Mouse (Mus musculus) kidney, postnatal 0 days (tissue): ENCODE measurements around the gene Fbxl18. TPM values are rescaled to one million over a fixed set of nuclear protein-coding genes. Genes with fewer than 3 reads are reported as not detected.

Experiments used
- ATAC-seq: fragments of 200-750 bp; cut with Nextera tagmentation; replicated peaks from 2 replicates; pipeline ENCODE4 v1.8.0; 2017; ENCODE audit warnings: low read depth, moderate number of reproducible peaks, moderate TSS enrichment, moderate library complexity; ENCODE audit not compliant: low FRiP score
- DNase-seq: peaks from one replicate; pipeline ENCODE4 v3.0.0-alpha.2; 2016; ENCODE audit warnings: low spot score
- H3K27ac ChIP-seq: fragments of 300-500 bp; sonication (generic); 2 replicates; pipeline ENCODE4 v1.5.1; 2014; ENCODE audit warnings: mild to moderate bottlenecking
- H3K27me3 ChIP-seq: fragments of 300-500 bp; sonication (generic); 2 replicates; pipeline ENCODE4 v1.6.1; 2014; ENCODE audit warnings: low read length, mixed read lengths; ENCODE audit not compliant: insufficient read depth
- H3K36me3 ChIP-seq: fragments of 300-500 bp; sonication (generic); 2 replicates; pipeline ENCODE4 v1.6.1; 2014; ENCODE audit warnings: low read length, mixed read lengths; ENCODE audit not compliant: insufficient read depth
- H3K4me1 ChIP-seq: fragments of 300-500 bp; sonication (generic); replicated peaks from 2 replicates; pipeline ENCODE4 v1.6.1; 2014; ENCODE audit warnings: antibody characterized with exemption, low read length, mixed read lengths; ENCODE audit not compliant: insufficient read depth
- H3K4me2 ChIP-seq: fragments of 300-500 bp; sonication (generic); 2 replicates; pipeline ENCODE4 v1.6.1; 2014; ENCODE audit warnings: mild to moderate bottlenecking, low read length, moderate library complexity, mixed read lengths
- H3K4me3 ChIP-seq: fragments of 300-500 bp; sonication (generic); replicated peaks from 2 replicates; pipeline ENCODE4 v1.5.1; 2014; ENCODE audit warnings: low read depth, low read length
- H3K9ac ChIP-seq: fragments of 300-500 bp; sonication (generic); 2 replicates; pipeline ENCODE4 v1.6.1; 2014; ENCODE audit warnings: low read depth, low read length
- H3K9me3 ChIP-seq: fragments of 300-500 bp; sonication (generic); replicated peaks from 2 replicates; pipeline ENCODE4 v1.6.1; 2016; ENCODE audit warnings: low read length, inconsistent platforms, mixed read lengths
- CTCF ChIP-seq: IDR thresholded peaks from 2 replicates; pipeline ENCODE4 v1.5.1; 2016; ENCODE audit warnings: antibody characterized with exemption, low read depth, mild to moderate bottlenecking, moderate library complexity
- WGBS: fragments of 180-500 bp; shearing (Covaris S2); extraction: QIAGEN DNeasy Blood & Tissue Kit; methylation state at CpG from one replicate; pipeline ENCODE4 v1.1.7; 2014; 5-methylcytosine and 5-hydroxymethylcytosine counted together
- polyA plus RNA-seq: library from polyadenylated mRNA; unstranded; fragments of >200 nt; fragmentation: Nextera tagmentation; extraction: Ambion mirVana; gene quantifications from 2 replicates; pipeline ENCODE4 v1.2.1, GENCODE M21; 2015

Fbxl18 gene
- polyA plus RNA-seq, 1 experiment from 2014 or later: 9.6 TPM

DNA sequence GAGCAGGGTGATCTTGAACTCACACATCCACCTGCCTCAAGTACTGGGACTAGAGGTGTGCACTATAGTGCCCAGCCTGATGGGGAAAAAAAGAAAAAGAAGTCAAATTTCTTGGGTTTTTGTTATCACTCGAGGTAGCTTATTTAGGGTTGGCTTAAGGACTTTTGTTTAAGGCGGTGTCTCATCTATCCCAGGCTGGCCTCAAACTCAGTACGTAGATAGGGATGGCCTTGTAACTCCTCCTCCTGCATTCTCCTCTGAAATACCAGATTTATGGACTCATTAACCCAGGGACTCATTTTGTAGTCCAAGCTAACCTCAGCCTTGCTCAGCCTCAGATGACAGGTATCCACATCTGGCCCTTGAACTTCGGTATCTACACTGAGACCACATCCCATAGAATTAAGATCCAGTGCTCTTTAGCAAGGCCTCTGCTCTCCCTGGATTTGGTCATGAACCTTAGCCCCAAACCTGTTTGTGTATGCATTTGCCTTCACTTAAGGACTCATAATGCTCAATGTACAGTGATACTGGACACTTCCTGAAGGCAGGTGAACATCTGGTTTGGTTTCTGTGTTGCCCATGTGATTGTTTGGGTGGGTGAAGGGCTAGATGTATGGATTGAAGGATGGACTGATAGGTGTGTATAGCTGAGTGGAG lies 6.8 kb upstream of the Fbxl18 start:
- Histone ChIP-seq H3K9me3 (no peaks in the 10 kb centered on the region), H3K4me2 (no peak overlapping the region), H3K4me3 (no peak overlapping the region), H3K9ac (no peak overlapping the region), H3K4me1 (peaks cover 2% of the 10 kb centered on the region; the same call in 1 of the 2 replicates), H3K36me3 (peaks cover 55% of the 10 kb centered on the region), H3K27me3 (no peaks in the 10 kb centered on the region), H3K27ac (0 out of 2 replicates have a peak overlapping the region, but pooled peaks have one; percentile 13)
- DNase-seq (no peak), ATAC-seq (no peak)
- TF ChIP-seq CTCF: no peak
- 41% methylated on average over 4 of the region's 4 CpGs for WGBS

DNA sequence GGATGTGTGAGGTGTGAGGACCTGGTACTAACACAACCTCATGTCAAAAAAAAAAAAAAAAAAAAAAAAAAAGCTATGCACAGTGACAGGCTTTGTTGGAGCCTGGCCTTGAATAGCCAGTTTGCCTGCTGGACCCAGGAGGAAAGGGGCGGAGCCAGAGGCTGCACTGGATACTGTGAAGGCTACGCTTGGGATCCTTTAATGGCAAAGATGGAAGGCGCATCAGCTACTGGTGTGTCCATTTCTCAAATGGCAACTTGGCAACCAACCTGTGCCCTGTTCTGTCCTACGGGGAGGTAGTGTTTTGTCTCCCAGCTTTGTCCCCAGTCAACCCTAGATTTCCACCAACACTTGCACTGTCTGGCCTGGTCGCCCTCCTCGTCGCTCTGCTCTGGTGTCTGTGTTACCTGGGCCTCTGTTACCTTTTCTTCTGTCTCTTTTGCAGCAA lies 6.2 kb upstream of the Fbxl18 start:
- 70% methylated on average over 7 of the region's 7 CpGs for WGBS
- no peaks in the 10 kb centered on the region; the same call in 1 of the 2 replicates for H3K4me1 ChIP-seq
- no peak overlapping the region for H3K27ac ChIP-seq
- no peak overlapping the region for H3K9ac ChIP-seq
- TF ChIP-seq CTCF: no peak
- H3K27me3 ChIP-seq: no peaks in the 10 kb centered on the region
- H3K9me3 ChIP-seq: no peaks in the 10 kb centered on the region
- DNase-seq (peak; percentile 79), ATAC-seq (no peak)
- no peak overlapping the region for H3K4me3 ChIP-seq
- no peak overlapping the region for H3K4me2 ChIP-seq
- peaks cover 55% of the 10 kb centered on the region for H3K36me3 ChIP-seq

DNA sequence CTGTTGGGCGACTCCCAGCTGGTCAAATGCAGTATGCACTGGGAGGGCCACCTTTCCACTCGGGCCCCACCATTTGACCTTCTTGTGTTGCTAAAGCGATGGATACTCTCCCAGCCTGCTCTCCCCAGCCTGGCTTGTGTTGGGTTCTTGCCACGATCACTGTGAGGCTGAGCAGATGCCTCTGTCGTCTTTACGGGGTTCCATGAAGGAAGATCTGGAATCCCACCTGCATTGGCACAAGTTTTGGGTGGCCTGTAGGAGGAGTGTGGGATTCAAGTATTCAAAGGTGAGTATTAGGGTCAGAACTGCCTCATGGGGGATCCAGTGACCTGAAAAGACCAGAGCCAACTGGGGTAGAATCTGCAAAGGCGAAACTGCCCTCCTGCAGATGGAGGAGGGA lies 5.4 kb upstream of the Fbxl18 start:
- no peak overlapping the region for H3K9ac ChIP-seq
- H3K36me3 ChIP-seq: peaks cover 55% of the 10 kb centered on the region
- 66% methylated on average over 7 of the region's 7 CpGs for WGBS
- no peak for TF ChIP-seq CTCF
- no peaks in the 10 kb centered on the region for H3K9me3 ChIP-seq
- DNase-seq (no peak), ATAC-seq (no peak)
- H3K27ac ChIP-seq: no peak overlapping the region
- H3K4me1 ChIP-seq: peaks cover 3% of the 10 kb centered on the region; the same call in 1 of the 2 replicates
- no peak overlapping the region for H3K4me2 ChIP-seq
- H3K4me3 ChIP-seq: no peak overlapping the region
- no peaks in the 10 kb centered on the region for H3K27me3 ChIP-seq

DNA sequence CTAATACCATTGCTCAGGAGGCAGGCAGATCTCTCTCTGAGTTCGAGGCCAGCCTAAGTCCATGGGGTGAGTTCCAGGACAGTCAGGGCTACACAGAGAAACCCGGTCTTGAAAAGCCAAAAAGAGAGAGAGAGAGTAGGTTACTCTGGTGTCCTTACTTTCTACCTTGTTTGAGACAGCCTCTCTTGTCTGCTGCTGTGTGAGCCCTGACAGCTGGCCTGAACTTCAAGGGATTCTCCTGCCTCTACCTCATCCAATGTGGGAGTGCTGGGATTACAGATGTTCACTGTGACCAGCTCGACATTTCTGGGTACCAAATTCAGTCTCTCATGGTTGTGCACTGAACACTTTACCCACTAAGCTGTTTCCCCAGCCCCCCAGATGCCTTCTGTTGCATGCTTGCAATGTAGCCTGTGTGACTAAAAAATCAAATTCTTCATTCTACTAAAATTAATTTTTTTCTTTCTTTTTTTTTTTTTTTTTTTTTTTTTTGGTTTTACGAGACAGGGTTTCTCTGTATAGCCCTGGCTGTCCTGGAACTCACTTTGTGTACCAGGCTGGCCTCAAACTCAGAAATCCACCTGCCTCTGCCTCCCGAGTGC lies 4.8 kb upstream of the Fbxl18 start:
- TF ChIP-seq CTCF: no peak
- no peak overlapping the region for H3K27ac ChIP-seq
- WGBS: 72% methylated on average over 5 of the region's 5 CpGs
- H3K4me2 ChIP-seq: no peak overlapping the region
- ATAC-seq: no peak
- peaks cover 3% of the 10 kb centered on the region; the same call in 1 of the 2 replicates for H3K4me1 ChIP-seq
- H3K36me3 ChIP-seq: peaks cover 53% of the 10 kb centered on the region
- no peak overlapping the region for H3K9ac ChIP-seq
- no peak for DNase-seq
- no peaks in the 10 kb centered on the region for H3K9me3 ChIP-seq
- no peak overlapping the region for H3K4me3 ChIP-seq
- no peaks in the 10 kb centered on the region for H3K27me3 ChIP-seq

DNA sequence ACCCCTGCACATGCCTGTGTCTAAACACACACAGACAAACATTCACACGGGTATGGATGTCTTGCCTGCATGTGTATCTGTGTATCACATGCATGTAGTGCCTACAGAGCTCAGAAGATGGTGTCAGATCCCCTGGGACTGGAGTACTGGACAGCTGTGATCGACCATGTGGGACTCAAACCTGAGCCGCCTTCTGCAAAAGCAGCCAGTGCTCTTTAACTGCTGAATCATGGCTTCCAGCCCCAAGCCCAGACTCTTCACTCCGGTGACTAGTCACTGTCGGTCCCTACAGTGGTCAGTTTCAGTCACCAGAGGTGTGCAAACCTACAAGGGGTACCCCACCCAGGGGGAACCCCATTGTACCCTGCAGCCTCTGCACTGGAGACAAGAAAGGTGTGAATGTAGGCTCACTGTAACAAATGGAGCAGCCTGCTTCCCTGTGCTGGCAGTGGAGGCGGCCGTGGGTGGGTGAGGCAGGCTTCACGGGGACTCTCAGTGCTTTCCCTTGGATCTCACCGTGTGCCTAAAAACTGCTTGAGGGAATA lies 3.9 kb upstream of the Fbxl18 start:
- Histone ChIP-seq H3K27ac (no peak overlapping the region), H3K27me3 (no peaks in the 10 kb centered on the region), H3K9ac (no peak overlapping the region), H3K4me2 (no peak overlapping the region), H3K36me3 (peaks cover 44% of the 10 kb centered on the region), H3K9me3 (no peaks in the 10 kb centered on the region), H3K4me1 (peaks cover 7% of the 10 kb centered on the region), H3K4me3 (no peak overlapping the region)
- WGBS: 80% methylated on average over 9 of the region's 9 CpGs
- DNase-seq (no peak), ATAC-seq (no peak)
- TF ChIP-seq CTCF: no peak

DNA sequence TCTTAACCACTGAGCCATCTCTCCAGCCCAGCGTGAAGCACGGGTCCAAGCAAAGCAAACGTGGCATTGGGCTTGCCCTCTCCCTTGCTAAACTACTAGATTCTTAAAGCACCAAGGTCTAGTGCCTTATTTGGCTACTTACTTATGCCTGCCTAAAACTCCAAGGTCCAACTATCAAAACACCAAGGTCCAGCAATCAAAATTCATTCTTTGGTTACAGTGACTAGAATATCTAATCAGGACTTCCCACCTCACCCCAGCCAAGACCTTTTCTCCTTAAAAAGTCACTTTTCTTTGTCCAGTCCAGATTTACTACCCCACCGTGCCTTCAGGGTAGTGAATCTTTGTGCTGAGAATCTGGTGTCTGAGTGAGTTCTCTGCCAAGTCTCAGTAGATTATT lies 3.1 kb upstream of the Fbxl18 start:
- H3K4me2 ChIP-seq: no peak overlapping the region
- TF ChIP-seq CTCF: no peak
- H3K4me3 ChIP-seq: no peak overlapping the region
- no peak for DNase-seq
- H3K27me3 ChIP-seq: no peaks in the 10 kb centered on the region
- ATAC-seq: no peak
- WGBS: 74% methylated on average over 4 of the region's 4 CpGs
- H3K36me3 ChIP-seq: peaks cover 38% of the 10 kb centered on the region
- H3K27ac ChIP-seq: no peak overlapping the region
- H3K4me1 ChIP-seq: peaks cover 10% of the 10 kb centered on the region
- no peaks in the 10 kb centered on the region for H3K9me3 ChIP-seq
- no peak overlapping the region for H3K9ac ChIP-seq
